Mouse (Mus musculus) neural tube, embryonic 11.5 days (tissue): ENCODE data around the gene Hist1h2bj. TPM values are rescaled to one million over a fixed set of nuclear protein-coding genes. Genes with fewer than 3 reads are reported as not detected.

ENCODE experiments used
- ATAC-seq: fragments of 200-750 bp; cut with Nextera tagmentation; 2 replicates; pipeline ENCODE4 v1.8.0; 2017; ENCODE audit warnings: moderate number of reproducible peaks, mild to moderate bottlenecking, moderate TSS enrichment, moderate library complexity; ENCODE audit not compliant: insufficient read depth, low FRiP score, low TSS enrichment
- DNase-seq: peaks from one replicate; pipeline ENCODE4 v3.0.0-alpha.2; 2015; ENCODE audit warnings: low spot score
- H3K27ac ChIP-seq: fragments of 300-500 bp; sonication (generic); 2 replicates; pipeline ENCODE4 v1.5.1; 2014; ENCODE audit warnings: low read depth, mild to moderate bottlenecking, low read length
- H3K27me3 ChIP-seq: fragments of 300-500 bp; sonication (generic); 2 replicates; pipeline ENCODE4 v1.6.1; 2014; ENCODE audit warnings: mild to moderate bottlenecking, low read length, mixed read lengths; ENCODE audit not compliant: control insufficient read depth, insufficient read depth
- H3K36me3 ChIP-seq: fragments of 300-500 bp; sonication (generic); 2 replicates; pipeline ENCODE4 v1.6.1; 2014; ENCODE audit warnings: mild to moderate bottlenecking, low read length, moderate library complexity, mixed read lengths; ENCODE audit not compliant: control insufficient read depth, insufficient read depth
- H3K4me1 ChIP-seq: fragments of 300-500 bp; sonication (generic); 2 replicates; pipeline ENCODE4 v1.6.1; 2014; ENCODE audit warnings: low read length, mixed read lengths; ENCODE audit not compliant: control insufficient read depth, insufficient read depth
- H3K4me2 ChIP-seq: fragments of 300-500 bp; sonication (generic); 2 replicates; pipeline ENCODE4 v1.6.1; 2014; ENCODE audit warnings: low read depth, mild to moderate bottlenecking, moderate library complexity
- H3K4me3 ChIP-seq: fragments of 300-500 bp; sonication (generic); 2 replicates; pipeline ENCODE4 v1.5.1; 2014; ENCODE audit warnings: low read depth, low read length
- H3K9ac ChIP-seq: fragments of 300-500 bp; sonication (generic); 2 replicates; pipeline ENCODE4 v1.6.1; 2014; ENCODE audit warnings: mild to moderate bottlenecking, low read length
- H3K9me3 ChIP-seq: fragments of 300-500 bp; sonication (generic); 2 replicates; pipeline ENCODE4 v1.6.1; 2016; ENCODE audit warnings: low read length; ENCODE audit not compliant: control insufficient read depth
- WGBS: fragments of 180-500 bp; shearing (Covaris S2); extraction: QIAGEN DNeasy Blood & Tissue Kit; methylation state at CpG from one replicate; pipeline ENCODE4 v1.1.7; 2014; 5-methylcytosine and 5-hydroxymethylcytosine counted together
- polyA plus RNA-seq: library from polyadenylated mRNA; unstranded; fragments of >200 nt; fragmentation: Nextera tagmentation; extraction: Ambion mirVana; gene quantifications from 2 replicates; pipeline ENCODE4 v1.2.1, GENCODE M21; 2014

The Hist1h2bj gene
- polyA plus RNA-seq, 1 experiment from 2014 or later = 12.4 TPM

DNA sequence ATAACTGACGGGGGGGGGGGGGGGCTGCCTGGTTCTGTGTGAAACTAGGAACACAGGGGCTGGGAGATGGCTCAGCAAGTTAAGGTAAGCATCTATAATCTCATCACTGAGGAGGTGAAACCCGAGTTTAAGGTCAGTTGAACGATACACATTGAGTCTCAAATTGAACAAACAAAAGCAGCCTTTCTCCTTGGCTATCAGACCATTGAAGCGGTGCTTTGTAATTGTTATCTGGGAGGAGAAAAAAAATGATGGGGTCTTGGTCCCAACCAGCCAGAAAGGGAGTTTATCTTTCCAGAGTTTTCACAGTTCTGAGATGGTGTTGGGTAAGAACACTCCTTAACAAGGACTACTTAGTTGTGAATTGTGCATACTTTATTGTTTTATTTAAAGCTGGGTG lies 45.2 kb upstream of the Hist1h2bj start:
- no peaks in the 10 kb centered on the region for H3K36me3 ChIP-seq
- H3K4me2 ChIP-seq = peak overlapping the region; percentile 49
- H3K27me3 ChIP-seq = peaks cover 76% of the 10 kb centered on the region
- DNase-seq = no peak
- H3K4me1 ChIP-seq = 0 out of 2 replicates have a peak, but pooled peaks cover 7% of the 10 kb centered on the region
- peak overlapping the region; percentile 27; the same call in 1 of the 2 replicates for H3K4me3 ChIP-seq
- H3K9ac ChIP-seq = no peak overlapping the region
- ATAC-seq = no peak
- whole genome bisulfite sequencing = 3% methylated on average over 4 of the region's 4 CpGs
- H3K27ac ChIP-seq = no peak overlapping the region
- no peaks in the 10 kb centered on the region for H3K9me3 ChIP-seq

DNA sequence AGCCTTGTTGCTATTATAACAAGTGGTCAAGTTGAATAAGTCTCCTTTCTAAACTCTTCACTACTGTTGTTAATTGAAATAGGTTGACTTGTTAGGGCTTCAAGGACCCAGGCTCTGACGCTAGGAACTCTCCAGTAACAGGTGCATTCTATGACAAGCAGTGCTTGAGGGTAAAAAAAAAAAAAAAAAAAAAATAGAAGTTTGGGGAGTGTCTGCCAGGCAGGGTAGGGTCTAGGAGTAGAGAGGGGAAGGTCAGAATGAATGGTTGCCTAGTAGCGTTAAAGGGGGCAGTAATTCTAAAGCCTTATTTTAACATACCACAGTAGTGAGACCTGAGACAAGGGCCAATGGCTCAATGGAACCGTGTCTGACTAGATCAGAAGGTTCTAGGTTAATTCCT lies 44.6 kb upstream of the Hist1h2bj start:
- Histone ChIP-seq H3K27ac (no peak overlapping the region), H3K4me2 (no peak overlapping the region), H3K9ac (no peak overlapping the region), H3K9me3 (no peaks in the 10 kb centered on the region), H3K36me3 (no peaks in the 10 kb centered on the region), H3K4me3 (no peak overlapping the region), H3K27me3 (peaks cover 82% of the 10 kb centered on the region), H3K4me1 (0 out of 2 replicates have a peak, but pooled peaks cover 7% of the 10 kb centered on the region)
- no peak for DNase-seq
- no peak for ATAC-seq
- 23% methylated on average over 3 of the region's 3 CpGs for WGBS

DNA sequence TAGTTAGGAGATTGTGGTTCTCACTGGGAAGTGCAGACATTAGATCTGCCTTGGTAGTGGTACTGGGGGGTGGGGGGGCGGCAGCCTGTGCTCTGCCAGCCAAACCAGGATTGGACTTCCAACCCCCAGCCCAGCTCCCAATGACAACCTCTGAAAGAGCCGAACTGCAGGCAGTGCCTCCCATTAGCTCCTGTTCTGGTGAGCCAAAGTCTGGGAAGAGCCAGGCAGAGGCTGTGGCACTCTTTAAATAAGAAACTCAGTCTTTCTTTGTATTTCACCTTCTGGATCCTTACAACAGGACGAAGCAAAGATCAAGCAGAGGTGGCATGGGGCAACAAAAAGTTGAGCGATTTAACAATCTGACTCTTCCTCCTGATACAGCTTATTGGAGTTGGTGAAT lies 43.9 kb upstream of the Hist1h2bj start:
- 0 out of 2 replicates have a peak, but pooled peaks cover 7% of the 10 kb centered on the region for H3K4me1 ChIP-seq
- H3K9ac ChIP-seq = no peak overlapping the region
- H3K36me3 ChIP-seq = no peaks in the 10 kb centered on the region
- H3K4me2 ChIP-seq = no peak overlapping the region
- no peak overlapping the region for H3K4me3 ChIP-seq
- no peaks in the 10 kb centered on the region for H3K9me3 ChIP-seq
- H3K27ac ChIP-seq = no peak overlapping the region
- ATAC-seq (no peak), DNase-seq (no peak)
- H3K27me3 ChIP-seq = peaks cover 90% of the 10 kb centered on the region
- 40% methylated on average over 4 of the region's 4 CpGs for WGBS

- ATAC-seq (no peak), DNase-seq (no peak)
- no peak overlapping the region for H3K4me3 ChIP-seq
- H3K9ac ChIP-seq = no peak overlapping the region
- H3K27me3 ChIP-seq = peaks cover 98% of the 10 kb centered on the region
- H3K4me2 ChIP-seq = no peak overlapping the region
- 59% methylated on average over 2 of the region's 2 CpGs for WGBS
- no peaks in the 10 kb centered on the region for H3K9me3 ChIP-seq
- H3K36me3 ChIP-seq = no peaks in the 10 kb centered on the region
- H3K27ac ChIP-seq = no peak overlapping the region
- H3K4me1 ChIP-seq = peaks cover 12% of the 10 kb centered on the region; the same call in 1 of the 2 replicates
Measured at GRCm38 (mm10) chr13:22001346-22001745, 41.7 kb upstream of the Hist1h2bj start.

GRCm38 (mm10) chr13:22001823-22002222 lies 41.2 kb upstream of the Hist1h2bj start:
- 23% methylated on average over 5 of the region's 5 CpGs for WGBS
- Histone ChIP-seq H3K9ac (no peak overlapping the region), H3K4me2 (no peak overlapping the region), H3K4me1 (peaks cover 16% of the 10 kb centered on the region), H3K36me3 (no peaks in the 10 kb centered on the region), H3K4me3 (no peak overlapping the region), H3K27me3 (peaks cover 99% of the 10 kb centered on the region), H3K9me3 (no peaks in the 10 kb centered on the region), H3K27ac (no peak overlapping the region)
- DNase-seq (no peak), ATAC-seq (no peak)

- peak; percentile 75 for ATAC-seq
- H3K4me1 ChIP-seq = peaks cover 14% of the 10 kb centered on the region
- H3K4me2 ChIP-seq = peak overlapping the region; percentile 79
- no peaks in the 10 kb centered on the region for H3K36me3 ChIP-seq
- peak overlapping the region; percentile 44 for H3K4me3 ChIP-seq
- H3K9ac ChIP-seq = 0 out of 2 replicates have a peak overlapping the region, but pooled peaks have one; percentile 23
- WGBS = under 1% methylated on average over 45 of the region's 45 CpGs
- peak; percentile 65 for DNase-seq
- peaks cover 98% of the 10 kb centered on the region for H3K27me3 ChIP-seq
- no peak overlapping the region for H3K27ac ChIP-seq
- no peaks in the 10 kb centered on the region for H3K9me3 ChIP-seq
Measured at GRCm38 (mm10) chr13:22005605-22006333, 37.2 kb upstream of the Hist1h2bj start.

- DNase-seq = peak; percentile 69
- H3K27ac ChIP-seq = no peak overlapping the region
- ATAC-seq = peak; percentile 76
- WGBS = under 1% methylated on average over 38 of the region's 38 CpGs
- no peaks in the 10 kb centered on the region for H3K9me3 ChIP-seq
- H3K4me3 ChIP-seq = peak overlapping the region; percentile 44
- no peak overlapping the region for H3K9ac ChIP-seq
- H3K36me3 ChIP-seq = no peaks in the 10 kb centered on the region
- peak overlapping the region; percentile 79 for H3K4me2 ChIP-seq
- peaks cover 14% of the 10 kb centered on the region for H3K4me1 ChIP-seq
- peaks cover 95% of the 10 kb centered on the region for H3K27me3 ChIP-seq
Measured at GRCm38 (mm10) chr13:22006334-22007120, 36.5 kb upstream of the Hist1h2bj start.

DNA sequence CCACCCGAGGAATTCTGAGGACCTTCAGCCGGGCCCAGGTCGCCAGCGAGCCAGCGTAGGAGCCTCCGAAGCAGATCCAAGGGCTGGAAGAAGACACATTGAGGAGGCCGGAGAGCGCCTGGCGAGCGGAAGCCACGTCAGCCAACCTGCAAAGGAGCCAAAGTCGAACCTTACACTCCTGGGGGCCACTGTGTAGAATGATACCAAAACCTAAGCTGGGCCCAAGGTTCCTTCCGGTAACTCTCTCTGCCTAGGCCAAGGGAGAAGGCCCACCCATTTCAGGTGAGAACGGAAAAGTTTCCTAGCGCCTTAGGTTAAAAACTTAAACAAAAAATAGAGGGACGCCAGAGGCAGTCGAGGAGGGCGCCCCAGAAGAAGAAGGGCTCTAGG lies 35.9 kb upstream of the Hist1h2bj start:
- 1% methylated on average over 18 of the region's 18 CpGs for WGBS
- no peaks in the 10 kb centered on the region for H3K9me3 ChIP-seq
- peaks cover 93% of the 10 kb centered on the region for H3K27me3 ChIP-seq
- peak overlapping the region; percentile 44 for H3K4me3 ChIP-seq
- DNase-seq (no peak), ATAC-seq (no peak)
- H3K9ac ChIP-seq = no peak overlapping the region
- H3K36me3 ChIP-seq = no peaks in the 10 kb centered on the region
- peak overlapping the region; percentile 79 for H3K4me2 ChIP-seq
- H3K4me1 ChIP-seq = peaks cover 14% of the 10 kb centered on the region
- no peak overlapping the region for H3K27ac ChIP-seq
